Mouse (Mus musculus): ENCODE data around the gene Chic1. TPM values are rescaled to one million over a fixed set of nuclear protein-coding genes. Genes with fewer than 3 reads are reported as not detected.
A peak's percentile ranks its signal among the peaks of the same experiment; 100 is the strongest.

Chic1 gene
- 3.0 and 3.3 TPM in 2 replicates for polyA plus RNA-seq (2014; fragmentation: Nextera tagmentation; extraction: Ambion mirVana)

- Histone ChIP-seq H3K36me3 (ENCODE audit: insufficient read depth) (no peaks in the 10 kb centered on the region), H3K27me3 (ENCODE audit: insufficient read depth, low read length) (peaks cover 9% of the 10 kb centered on the region), H3K9ac (peak within 1 kb of the TSS; percentile 54), H3K27ac (ENCODE audit: low read depth) (no peak within 1 kb of the TSS), H3K4me3 (ENCODE audit: low read depth, low read length) (peak within 1 kb of the TSS; percentile 51), H3K4me1 (ENCODE audit: insufficient read depth) (no peaks in the 10 kb centered on the region), H3K4me2 (peak within 1 kb of the TSS; percentile 53), H3K9me3 (ENCODE audit: low read depth, low read length) (no peaks in the 10 kb centered on the region)
- peak; percentile 96 for ATAC-seq (ENCODE audit: insufficient read depth)
- 11% methylated on average over 34 of the region's 34 CpGs for WGBS
- DNase-seq = peak; percentile 79
- TF ChIP-seq CTCF (IDR thresholded peaks at IDR 0.05; ENCODE audit: low read depth) = no peak
These were observed at the start of gene Chic1 for GRCm38 (mm10) chrX:103356287-103356686. Gene Chic1 (plus strand): TSS chrX:103356476.

GRCm38 (mm10) chrX:103308262-103308661 is 48.0 kb upstream of the Chic1 start:
- no peaks in the 10 kb centered on the region for H3K9me3 ChIP-seq (ENCODE audit: low read depth, low read length)
- no peaks in the 10 kb centered on the region for H3K36me3 ChIP-seq (ENCODE audit: insufficient read depth)
- H3K4me2 ChIP-seq = no peak overlapping the region
- TF ChIP-seq CTCF (IDR thresholded peaks at IDR 0.05; ENCODE audit: low read depth) = no peak
- ATAC-seq (ENCODE audit: insufficient read depth) (no peak), DNase-seq (no peak)
- no peak overlapping the region for H3K9ac ChIP-seq
- H3K4me1 ChIP-seq (ENCODE audit: insufficient read depth) = no peaks in the 10 kb centered on the region
- H3K4me3 ChIP-seq (ENCODE audit: low read depth, low read length) = no peak overlapping the region
- no peak overlapping the region for H3K27ac ChIP-seq (ENCODE audit: low read depth)
- no peaks in the 10 kb centered on the region; the same call in 1 of the 2 replicates for H3K27me3 ChIP-seq (ENCODE audit: insufficient read depth, low read length)
- WGBS = 76% methylated on average over 1 of the region's 1 CpGs

GRCm38 (mm10) chrX:103311723-103312122 is 44.6 kb upstream of the Chic1 start:
- WGBS = 90% methylated on average over 3 of the region's 3 CpGs
- Histone ChIP-seq H3K4me2 (no peak overlapping the region), H3K4me1 (ENCODE audit: insufficient read depth) (no peaks in the 10 kb centered on the region), H3K9me3 (ENCODE audit: low read depth, low read length) (no peaks in the 10 kb centered on the region), H3K27me3 (ENCODE audit: insufficient read depth, low read length) (no peaks in the 10 kb centered on the region; the same call in 1 of the 2 replicates), H3K9ac (no peak overlapping the region), H3K4me3 (ENCODE audit: low read depth, low read length) (no peak overlapping the region), H3K27ac (ENCODE audit: low read depth) (no peak overlapping the region), H3K36me3 (ENCODE audit: insufficient read depth) (no peaks in the 10 kb centered on the region)
- DNase-seq (no peak), ATAC-seq (ENCODE audit: insufficient read depth) (no peak)
- no peak for TF ChIP-seq CTCF (IDR thresholded peaks at IDR 0.05; ENCODE audit: low read depth)

- WGBS = 75% methylated on average over 6 of the region's 6 CpGs
- H3K27me3 ChIP-seq (ENCODE audit: insufficient read depth, low read length) = peaks cover 4% of the 10 kb centered on the region; the same call in 1 of the 2 replicates
- H3K4me2 ChIP-seq = no peak overlapping the region
- H3K9me3 ChIP-seq (ENCODE audit: low read depth, low read length) = no peaks in the 10 kb centered on the region
- H3K9ac ChIP-seq = no peak overlapping the region
- H3K27ac ChIP-seq (ENCODE audit: low read depth) = no peak overlapping the region
- no peaks in the 10 kb centered on the region for H3K36me3 ChIP-seq (ENCODE audit: insufficient read depth)
- DNase-seq = no peak
- H3K4me1 ChIP-seq (ENCODE audit: insufficient read depth) = no peaks in the 10 kb centered on the region
- no peak overlapping the region for H3K4me3 ChIP-seq (ENCODE audit: low read depth, low read length)
- no peak for ATAC-seq (ENCODE audit: insufficient read depth)
- TF ChIP-seq CTCF (IDR thresholded peaks at IDR 0.05; ENCODE audit: low read depth) = no peak
These were observed 42.1 kb upstream of the Chic1 start for GRCm38 (mm10) chrX:103314146-103314545.

GRCm38 (mm10) chrX:103321146-103321545 is 35.1 kb upstream of the Chic1 start, which contains the start of gene Cdx4:
Gene Cdx4 (plus strand): TSS chrX:103321398.
- DNase-seq (peak; percentile 5), ATAC-seq (ENCODE audit: insufficient read depth) (no peak)
- Histone ChIP-seq H3K9me3 (ENCODE audit: low read depth, low read length) (no peaks in the 10 kb centered on the region), H3K27ac (ENCODE audit: low read depth) (no peak within 1 kb of the TSS), H3K9ac (no peak within 1 kb of the TSS), H3K27me3 (ENCODE audit: insufficient read depth, low read length) (peaks cover 38% of the 10 kb centered on the region), H3K4me1 (ENCODE audit: insufficient read depth) (no peaks in the 10 kb centered on the region), H3K4me3 (ENCODE audit: low read depth, low read length) (no peak within 1 kb of the TSS), H3K36me3 (ENCODE audit: insufficient read depth) (no peaks in the 10 kb centered on the region), H3K4me2 (0 out of 2 replicates have a peak within 1 kb of the TSS, but pooled peaks have one; percentile 12)
- WGBS = 20% methylated on average over 13 of the region's 13 CpGs
- TF ChIP-seq CTCF (IDR thresholded peaks at IDR 0.05; ENCODE audit: low read depth) = no peak

GRCm38 (mm10) chrX:103325900-103326299 is 30.4 kb upstream of the Chic1 start:
- no peak for DNase-seq
- peaks cover 24% of the 10 kb centered on the region for H3K27me3 ChIP-seq (ENCODE audit: insufficient read depth, low read length)

GRCm38 (mm10) chrX:103329386-103329785 is 26.9 kb upstream of the Chic1 start:
- Histone ChIP-seq H3K9me3 (ENCODE audit: low read depth, low read length) (no peaks in the 10 kb centered on the region), H3K4me3 (ENCODE audit: low read depth, low read length) (no peak overlapping the region), H3K27me3 (ENCODE audit: insufficient read depth, low read length) (peaks cover 2% of the 10 kb centered on the region), H3K27ac (ENCODE audit: low read depth) (no peak overlapping the region), H3K4me1 (ENCODE audit: insufficient read depth) (no peaks in the 10 kb centered on the region), H3K9ac (no peak overlapping the region), H3K36me3 (ENCODE audit: insufficient read depth) (no peaks in the 10 kb centered on the region), H3K4me2 (no peak overlapping the region)
- ATAC-seq (ENCODE audit: insufficient read depth) (no peak), DNase-seq (no peak)
- TF ChIP-seq CTCF (IDR thresholded peaks at IDR 0.05; ENCODE audit: low read depth) = no peak
- 53% methylated on average over 8 of the region's 8 CpGs for WGBS

More at GRCm38 (mm10) chrX:103325900-103326299, 30.4 kb upstream of the Chic1 start:
- H3K36me3 ChIP-seq (ENCODE audit: insufficient read depth) = no peaks in the 10 kb centered on the region
- no peaks in the 10 kb centered on the region for H3K4me1 ChIP-seq (ENCODE audit: insufficient read depth)
- H3K9me3 ChIP-seq (ENCODE audit: low read depth, low read length) = no peaks in the 10 kb centered on the region
- H3K27ac ChIP-seq (ENCODE audit: low read depth) = no peak overlapping the region
- ATAC-seq (ENCODE audit: insufficient read depth) = no peak
- H3K4me2 ChIP-seq = no peak overlapping the region
- H3K4me3 ChIP-seq (ENCODE audit: low read depth, low read length) = no peak overlapping the region
- no peak overlapping the region for H3K9ac ChIP-seq
- 73% methylated on average over 3 of the region's 3 CpGs for WGBS
- TF ChIP-seq CTCF (IDR thresholded peaks at IDR 0.05; ENCODE audit: low read depth) = no peak
